Mouse (Mus musculus): ENCODE measurements around the gene Mettl16. TPM values are rescaled to one million over a fixed set of nuclear protein-coding genes. Genes with fewer than 3 reads are reported as not detected.

The Mettl16 gene
- total and polyA plus RNA-seq, 2 experiments from 2014 or later: 10.6 to 26.6 TPM

DNA sequence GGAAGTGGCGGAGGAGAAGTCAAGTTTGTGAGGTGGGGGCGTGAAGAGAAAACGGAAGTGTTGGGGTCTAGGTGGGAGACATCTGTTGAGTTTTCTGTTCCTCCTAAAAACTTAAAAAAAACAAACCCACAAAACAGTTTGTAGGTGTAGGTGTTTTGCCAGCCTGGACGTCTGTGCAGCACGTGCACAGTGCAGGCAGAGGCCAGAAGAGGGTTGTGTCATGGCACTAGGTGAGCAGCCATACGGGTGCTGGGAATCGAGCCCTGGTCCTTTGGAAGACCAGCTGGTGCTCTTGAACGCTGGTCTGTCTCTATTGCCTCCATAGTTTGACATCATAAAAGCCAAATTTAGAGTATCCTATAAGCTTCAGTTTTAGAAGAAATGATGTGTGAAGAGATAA is 604 bp downstream of the Mettl16 start:
- Histone ChIP-seq H3K9ac (replicated peaks; ENCODE audit: low read length) (peak overlapping the region; percentile 82), H3K4me3 (ENCODE audit: low read length) (peak overlapping the region; percentile 84), H3K4me1 (ENCODE audit: insufficient read depth, low read length) (0 out of 2 replicates have a peak, but pooled peaks cover 6% of the 10 kb centered on the region), H3K36me3 (ENCODE audit: insufficient read depth, low read length) (peaks cover 11% of the 10 kb centered on the region; the same call in 1 of the 2 replicates), H3K27me3 (ENCODE audit: insufficient read depth, low read length) (no peaks in the 10 kb centered on the region), H3K27ac (peak overlapping the region; percentile 96), H3K9me3 (ENCODE audit: low read length) (no peaks in the 10 kb centered on the region), H3K4me2 (ENCODE audit: low read depth, low read length) (peak overlapping the region; percentile 86)
- 0 out of 2 replicates have a peak, but pooled peaks have one; percentile 30 for ATAC-seq
- no peak for DNase-seq (ENCODE audit: low spot score)
- 14% methylated on average over 8 of the region's 8 CpGs for WGBS
- no peak for TF ChIP-seq CTCF (IDR thresholded peaks at IDR 0.05; ENCODE audit: low read depth)

- peak overlapping the region; percentile 82 for H3K9ac ChIP-seq (replicated peaks; ENCODE audit: low read length)
- no peak for DNase-seq (ENCODE audit: low spot score)
- H3K4me1 ChIP-seq (ENCODE audit: insufficient read depth, low read length): 0 out of 2 replicates have a peak, but pooled peaks cover 6% of the 10 kb centered on the region
- peak overlapping the region; percentile 84 for H3K4me3 ChIP-seq (ENCODE audit: low read length)
- TF ChIP-seq CTCF (IDR thresholded peaks at IDR 0.05; ENCODE audit: low read depth): no peak
- H3K27ac ChIP-seq: peak overlapping the region; percentile 96; the same call in 1 of the 2 replicates
- 72% methylated on average over 4 of the region's 4 CpGs for WGBS
- no peaks in the 10 kb centered on the region for H3K27me3 ChIP-seq (ENCODE audit: insufficient read depth, low read length)
- no peak for ATAC-seq
- no peaks in the 10 kb centered on the region for H3K9me3 ChIP-seq (ENCODE audit: low read length)
- peaks cover 13% of the 10 kb centered on the region; the same call in 1 of the 2 replicates for H3K36me3 ChIP-seq (ENCODE audit: insufficient read depth, low read length)
- H3K4me2 ChIP-seq (ENCODE audit: low read depth, low read length): peak overlapping the region; percentile 86
These were observed 1.0 kb downstream of the Mettl16 start for GRCm38 (mm10) chr11:74771650-74772049.

- TF ChIP-seq CTCF (IDR thresholded peaks at IDR 0.05; ENCODE audit: low read depth): no peak
- H3K9me3 ChIP-seq (ENCODE audit: low read length): no peaks in the 10 kb centered on the region
- WGBS: 86% methylated on average over 2 of the region's 2 CpGs
These were observed 1.8 kb downstream of the Mettl16 start for GRCm38 (mm10) chr11:74772386-74772785.

GRCm38 (mm10) chr11:74792874-74793273 is 22.2 kb downstream of the Mettl16 start:
- H3K27ac ChIP-seq: no peak overlapping the region
- peaks cover 23% of the 10 kb centered on the region; the same call in 1 of the 2 replicates for H3K36me3 ChIP-seq (ENCODE audit: insufficient read depth, low read length)
- ATAC-seq (no peak), DNase-seq (ENCODE audit: low spot score) (no peak)
- H3K4me3 ChIP-seq (ENCODE audit: low read length): no peak overlapping the region
- WGBS: 97% methylated on average over 4 of the region's 4 CpGs
- H3K9me3 ChIP-seq (ENCODE audit: low read length): no peaks in the 10 kb centered on the region
- no peaks in the 10 kb centered on the region for H3K27me3 ChIP-seq (ENCODE audit: insufficient read depth, low read length)
- no peaks in the 10 kb centered on the region for H3K4me1 ChIP-seq (ENCODE audit: insufficient read depth, low read length)
- H3K9ac ChIP-seq (replicated peaks; ENCODE audit: low read length): no peak overlapping the region
- H3K4me2 ChIP-seq (ENCODE audit: low read depth, low read length): no peak overlapping the region
- TF ChIP-seq CTCF (IDR thresholded peaks at IDR 0.05; ENCODE audit: low read depth): no peak

More at GRCm38 (mm10) chr11:74772386-74772785, 1.8 kb downstream of the Mettl16 start:
- Histone ChIP-seq H3K27me3 (ENCODE audit: insufficient read depth, low read length) (no peaks in the 10 kb centered on the region), H3K27ac (no peak overlapping the region), H3K9ac (replicated peaks; ENCODE audit: low read length) (no peak overlapping the region), H3K4me3 (ENCODE audit: low read length) (no peak overlapping the region), H3K36me3 (ENCODE audit: insufficient read depth, low read length) (peaks cover 13% of the 10 kb centered on the region; the same call in 1 of the 2 replicates), H3K4me2 (ENCODE audit: low read depth, low read length) (no peak overlapping the region), H3K4me1 (ENCODE audit: insufficient read depth, low read length) (0 out of 2 replicates have a peak, but pooled peaks cover 6% of the 10 kb centered on the region)
- DNase-seq (ENCODE audit: low spot score) (no peak), ATAC-seq (no peak)

- no peaks in the 10 kb centered on the region for H3K27me3 ChIP-seq (ENCODE audit: insufficient read depth, low read length)
- no peak overlapping the region for H3K9ac ChIP-seq (replicated peaks; ENCODE audit: low read length)
- no peak for TF ChIP-seq CTCF (IDR thresholded peaks at IDR 0.05; ENCODE audit: low read depth)
- H3K27ac ChIP-seq: no peak overlapping the region
- ATAC-seq (no peak), DNase-seq (ENCODE audit: low spot score) (peak; percentile 25)
- WGBS: 74% methylated on average over 4 of the region's 4 CpGs
- H3K36me3 ChIP-seq (ENCODE audit: insufficient read depth, low read length): peaks cover 25% of the 10 kb centered on the region
- H3K9me3 ChIP-seq (ENCODE audit: low read length): no peaks in the 10 kb centered on the region
- no peak overlapping the region for H3K4me3 ChIP-seq (ENCODE audit: low read length)
- H3K4me2 ChIP-seq (ENCODE audit: low read depth, low read length): no peak overlapping the region
- H3K4me1 ChIP-seq (ENCODE audit: insufficient read depth, low read length): no peaks in the 10 kb centered on the region
These were observed 30.0 kb downstream of the Mettl16 start for GRCm38 (mm10) chr11:74800658-74801057.

DNA sequence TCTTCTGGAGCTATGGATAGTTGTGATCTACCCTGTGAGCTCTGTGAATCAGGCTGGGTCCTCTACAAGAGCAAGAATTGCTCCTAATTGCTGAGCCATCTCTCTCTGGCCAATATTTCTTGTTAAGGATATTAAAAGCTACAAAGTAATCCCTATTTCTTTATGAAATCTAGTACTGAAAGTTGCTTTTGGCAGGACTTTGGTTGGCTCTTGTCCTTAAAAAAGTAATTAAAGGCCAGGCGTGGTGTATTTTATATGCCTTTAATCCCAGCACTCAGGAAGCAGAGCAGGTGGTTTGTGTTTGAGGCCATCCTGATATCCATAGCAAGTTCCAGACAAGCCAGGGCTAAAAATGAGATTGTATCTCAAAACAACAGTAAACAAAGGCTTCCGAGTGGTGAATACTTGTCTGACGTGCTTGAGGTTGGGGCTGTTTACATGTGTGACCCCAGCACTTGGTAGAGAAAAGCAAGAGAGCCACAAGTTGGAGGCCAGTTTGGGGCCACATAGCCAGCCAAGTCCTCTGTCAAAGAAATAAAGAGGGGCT is 33.5 kb downstream of the Mettl16 start:
- no peak for ATAC-seq

DNA sequence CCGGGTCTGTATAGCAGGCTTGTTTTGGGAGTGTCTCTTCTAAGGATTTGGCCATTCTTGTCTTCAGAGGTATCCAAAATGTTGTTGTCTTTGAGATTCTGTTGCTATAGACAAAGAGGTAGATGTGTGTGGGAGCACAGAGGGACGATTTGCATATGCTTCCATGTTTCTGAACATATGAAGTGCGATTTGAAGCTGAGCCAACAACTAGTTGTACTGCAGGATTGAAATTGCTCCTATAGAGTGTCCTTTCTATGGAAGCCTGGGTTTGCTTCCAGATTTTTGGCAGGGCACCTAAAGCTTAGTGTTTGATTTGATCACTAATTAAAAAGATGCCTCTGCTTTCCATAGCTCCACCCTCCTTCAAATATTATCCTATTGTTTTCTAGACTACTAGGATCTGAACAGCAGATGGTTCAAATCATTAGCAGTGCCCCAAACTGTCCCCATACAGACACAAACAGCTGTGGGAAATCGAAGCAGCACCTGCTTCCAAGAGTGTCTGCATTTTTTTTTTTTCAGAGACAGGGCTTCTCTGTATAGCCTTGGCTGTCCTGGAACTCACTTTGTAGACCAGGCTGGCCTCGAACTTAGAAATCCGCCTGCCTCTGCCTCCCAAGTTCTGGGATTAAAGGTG is 36.7 kb downstream of the Mettl16 start:
- Histone ChIP-seq H3K4me3 (ENCODE audit: low read length) (no peak overlapping the region), H3K27me3 (ENCODE audit: insufficient read depth, low read length) (no peaks in the 10 kb centered on the region), H3K9me3 (ENCODE audit: low read length) (no peaks in the 10 kb centered on the region), H3K4me2 (ENCODE audit: low read depth, low read length) (no peak overlapping the region), H3K4me1 (ENCODE audit: insufficient read depth, low read length) (no peaks in the 10 kb centered on the region), H3K9ac (replicated peaks; ENCODE audit: low read length) (no peak overlapping the region), H3K36me3 (ENCODE audit: insufficient read depth, low read length) (peaks cover 16% of the 10 kb centered on the region), H3K27ac (no peak overlapping the region)
- TF ChIP-seq CTCF (IDR thresholded peaks at IDR 0.05; ENCODE audit: low read depth): no peak
- ATAC-seq (no peak), DNase-seq (ENCODE audit: low spot score) (no peak)
- WGBS: 87% methylated on average over 6 of the region's 6 CpGs

More for the DNA sequence above, 33.5 kb downstream of the Mettl16 start:
- Histone ChIP-seq H3K9ac (replicated peaks; ENCODE audit: low read length) (no peak overlapping the region), H3K4me2 (ENCODE audit: low read depth, low read length) (no peak overlapping the region), H3K27ac (no peak overlapping the region), H3K27me3 (ENCODE audit: insufficient read depth, low read length) (no peaks in the 10 kb centered on the region), H3K36me3 (ENCODE audit: insufficient read depth, low read length) (peaks cover 16% of the 10 kb centered on the region), H3K4me1 (ENCODE audit: insufficient read depth, low read length) (no peaks in the 10 kb centered on the region), H3K4me3 (ENCODE audit: low read length) (no peak overlapping the region), H3K9me3 (ENCODE audit: low read length) (no peaks in the 10 kb centered on the region)
- 88% methylated on average over 3 of the region's 3 CpGs for WGBS
- no peak for DNase-seq (ENCODE audit: low spot score)
- no peak for TF ChIP-seq CTCF (IDR thresholded peaks at IDR 0.05; ENCODE audit: low read depth)
